Mouse (Mus musculus): Measurements from ENCODE around the gene Arl6ip4.

DNA sequence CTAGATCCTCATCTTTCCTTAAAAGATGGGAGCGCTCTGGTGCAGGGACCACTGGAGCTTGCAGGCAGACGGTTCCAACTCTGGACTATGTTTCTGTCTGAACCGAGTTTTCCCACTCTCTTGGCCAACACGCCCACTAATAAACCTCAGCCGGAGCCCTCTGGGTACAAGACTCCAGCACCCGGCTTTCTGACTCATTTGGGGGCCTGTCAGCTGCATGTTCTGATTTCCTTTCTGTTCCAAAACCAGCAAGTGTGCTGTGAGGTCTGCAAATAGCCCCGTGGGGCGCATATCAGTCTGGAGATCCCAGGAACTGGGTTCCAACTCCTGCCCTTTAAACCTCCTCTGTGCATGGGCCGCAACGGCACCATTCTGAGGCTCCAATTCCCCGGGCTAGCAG lies 47.6 kb downstream of the Arl6ip4 start:
- TF ChIP-seq POLR2A (IDR thresholded peaks at IDR 0.05; ENCODE audit: extremely low read depth, insufficient read depth, low read length) (no peak), CTCF (IDR thresholded peaks at IDR 0.05; ENCODE audit: low read depth, low read length) (no peak)

All from liver, adult 2 months (tissue).